Mouse (Mus musculus): ENCODE data around the gene Tnfrsf13c.

Gene Tnfrsf13c

DNA sequence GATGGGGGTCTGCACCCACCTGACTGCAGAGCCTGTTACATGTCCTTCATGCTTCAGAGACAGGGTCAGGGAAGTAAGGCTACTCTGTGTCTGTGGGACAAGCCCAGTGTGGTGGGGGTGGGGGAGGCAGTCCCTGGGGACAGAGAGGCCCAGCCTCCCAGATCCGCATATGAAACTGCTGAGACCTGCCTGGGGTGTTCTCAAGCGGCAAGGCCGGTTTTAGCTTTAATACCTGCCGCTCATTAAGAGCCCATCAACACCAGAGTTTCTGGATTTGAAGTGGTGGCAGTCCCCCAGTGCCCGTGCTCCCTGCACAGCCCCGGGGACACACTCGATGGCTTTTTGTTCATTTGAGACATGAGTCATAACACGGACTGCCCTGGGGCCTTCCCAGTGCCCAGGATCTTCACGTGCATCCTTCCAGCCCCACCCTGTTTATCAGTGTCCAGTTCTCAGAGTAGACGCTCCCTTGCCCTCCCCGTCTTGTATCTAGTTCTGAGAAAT, 5.4 kb upstream of the Tnfrsf13c start:
- peak; percentile 27 for DNase-seq

DNA sequence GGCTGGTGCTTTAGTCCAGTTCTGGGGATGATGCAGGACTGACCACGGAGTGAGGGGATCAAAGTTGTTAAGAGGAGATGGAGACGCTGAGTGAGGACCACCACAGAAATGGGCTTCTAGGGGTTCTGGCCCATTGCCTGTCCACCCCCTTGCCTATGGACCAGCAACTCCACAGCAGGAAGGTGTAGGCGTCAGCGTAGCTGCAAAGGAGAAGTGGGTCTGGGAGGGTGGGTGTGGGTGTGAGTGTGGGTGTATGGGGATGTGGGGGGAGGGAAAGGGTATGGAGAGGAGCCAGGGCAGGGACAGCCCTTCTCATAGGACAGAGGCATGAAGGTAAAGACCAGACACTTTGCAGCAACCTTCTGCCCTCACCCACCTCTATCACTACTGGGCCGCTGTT, 1.6 kb upstream of the Tnfrsf13c start:
- peak; percentile 22 for DNase-seq

DNA sequence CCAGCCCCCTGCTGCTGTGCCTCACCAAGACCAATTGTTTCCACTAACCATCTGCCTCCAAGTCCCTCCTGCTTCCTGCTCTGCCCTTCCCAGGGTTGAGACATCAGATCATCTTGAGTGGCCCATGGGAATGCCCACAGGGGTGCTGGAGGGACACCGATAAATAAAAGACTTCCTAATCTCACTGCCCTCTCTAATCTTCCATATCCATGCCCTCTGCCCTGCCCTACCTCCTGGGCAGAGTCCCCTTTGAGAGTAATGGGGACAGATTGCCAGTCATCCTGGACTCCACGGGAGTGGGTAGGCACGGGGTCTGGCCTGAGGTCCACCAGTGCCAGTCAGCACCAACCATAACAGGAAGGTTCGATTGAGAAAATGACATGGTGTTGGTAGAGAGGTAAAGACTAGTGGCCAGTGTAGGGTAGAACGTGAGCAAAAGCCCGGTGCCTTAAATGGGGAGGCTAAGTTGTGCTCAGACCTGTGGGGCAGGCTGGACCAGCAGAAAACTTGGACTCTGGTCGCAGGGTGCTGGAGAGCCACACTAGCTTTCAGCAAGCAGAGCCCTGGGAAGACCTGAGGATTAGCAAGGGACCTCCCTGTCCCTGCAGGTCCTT, 540 bp upstream of the Tnfrsf13c start:
- no peak for DNase-seq

DNA sequence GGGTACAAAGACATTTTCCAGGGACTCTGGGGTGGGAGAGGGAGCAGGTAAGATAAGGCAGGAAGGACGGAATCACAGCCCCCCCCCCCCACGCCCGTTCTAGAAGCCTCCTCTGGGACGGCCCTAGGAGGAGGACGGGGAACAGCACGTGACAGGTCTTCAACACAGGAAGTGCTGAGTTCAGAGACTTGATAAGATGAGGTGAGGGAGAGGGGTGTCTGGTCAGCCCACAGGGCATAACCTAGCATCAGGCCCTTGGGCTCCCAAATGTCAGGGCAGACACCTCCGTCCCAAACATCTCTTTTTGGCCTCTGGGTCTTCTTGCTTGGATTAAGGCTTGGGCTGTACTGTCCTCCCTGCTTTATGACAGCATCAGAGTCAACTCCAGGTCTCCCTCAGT, 918 bp downstream of the Tnfrsf13c start:
- no peak for DNase-seq

DNA sequence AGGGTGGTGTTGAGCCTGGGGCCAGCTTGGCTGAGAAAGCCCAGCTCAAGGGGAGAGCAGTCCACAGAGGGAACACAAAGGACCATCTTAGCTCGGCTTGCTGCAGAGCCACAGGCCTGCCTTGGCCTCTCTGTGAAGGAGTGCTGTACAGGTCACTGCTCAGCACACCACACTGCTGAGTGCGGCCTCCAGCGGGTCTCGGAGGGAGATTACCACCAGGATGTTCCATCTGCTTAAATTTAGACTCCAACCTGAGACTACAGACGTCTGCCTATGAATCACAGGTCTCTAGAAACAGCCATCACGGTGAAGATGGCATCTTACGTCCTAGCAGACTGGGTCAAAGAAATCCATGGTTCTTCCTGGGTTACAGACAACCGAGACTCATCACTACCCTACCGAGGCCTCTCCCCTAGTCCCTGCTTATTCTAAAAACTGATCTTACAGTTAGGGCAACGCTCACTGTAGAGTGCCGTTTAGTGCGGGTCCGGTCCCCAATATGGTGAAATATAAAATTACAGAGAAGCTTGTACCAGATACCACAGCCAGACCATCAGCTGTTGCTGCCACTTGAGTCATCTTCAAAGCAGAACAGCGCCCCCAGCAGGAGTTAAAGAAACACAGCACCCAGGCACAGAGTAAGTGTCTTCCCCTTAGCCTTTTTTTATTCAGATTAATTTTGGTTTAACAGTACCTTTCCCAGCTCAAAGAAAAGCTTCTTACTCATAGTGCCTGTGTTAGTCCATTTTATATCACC, 2.9 kb downstream of the Tnfrsf13c start:
- DNase-seq: no peak

DNA sequence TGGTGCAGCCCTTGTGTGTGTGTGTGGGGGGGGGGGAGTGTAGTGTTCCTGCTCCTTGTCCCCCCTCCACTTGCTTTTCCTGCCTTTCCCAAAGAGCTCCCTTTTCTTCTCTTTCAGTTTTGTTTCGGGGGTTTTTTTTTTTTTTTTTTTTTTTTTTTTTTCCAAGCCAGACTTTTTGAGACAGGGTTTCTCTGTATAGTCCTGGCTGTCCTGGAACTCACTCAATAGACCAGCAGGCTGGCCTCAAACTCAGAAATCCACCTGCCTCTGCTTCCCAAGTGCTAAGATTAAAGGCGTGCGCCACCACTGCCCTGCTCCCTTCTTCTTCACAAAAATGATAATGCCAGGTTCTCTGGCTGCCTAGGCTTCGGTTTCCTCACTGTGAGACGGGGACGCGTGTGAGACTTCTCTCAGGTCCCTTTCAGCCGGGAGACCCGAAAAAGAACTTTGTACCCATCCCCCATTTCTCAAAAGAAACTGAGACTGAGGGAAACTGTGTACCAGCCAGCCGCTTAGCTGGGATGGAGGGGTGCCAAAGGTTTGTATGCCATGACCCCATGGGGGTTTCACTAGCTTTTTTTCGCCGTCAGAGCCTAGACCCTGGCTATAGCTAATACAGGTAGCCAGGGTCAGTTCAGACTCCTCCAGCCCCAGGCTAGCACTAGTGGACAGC, 4.0 kb downstream of the Tnfrsf13c start:
- DNase-seq: no peak

DNA sequence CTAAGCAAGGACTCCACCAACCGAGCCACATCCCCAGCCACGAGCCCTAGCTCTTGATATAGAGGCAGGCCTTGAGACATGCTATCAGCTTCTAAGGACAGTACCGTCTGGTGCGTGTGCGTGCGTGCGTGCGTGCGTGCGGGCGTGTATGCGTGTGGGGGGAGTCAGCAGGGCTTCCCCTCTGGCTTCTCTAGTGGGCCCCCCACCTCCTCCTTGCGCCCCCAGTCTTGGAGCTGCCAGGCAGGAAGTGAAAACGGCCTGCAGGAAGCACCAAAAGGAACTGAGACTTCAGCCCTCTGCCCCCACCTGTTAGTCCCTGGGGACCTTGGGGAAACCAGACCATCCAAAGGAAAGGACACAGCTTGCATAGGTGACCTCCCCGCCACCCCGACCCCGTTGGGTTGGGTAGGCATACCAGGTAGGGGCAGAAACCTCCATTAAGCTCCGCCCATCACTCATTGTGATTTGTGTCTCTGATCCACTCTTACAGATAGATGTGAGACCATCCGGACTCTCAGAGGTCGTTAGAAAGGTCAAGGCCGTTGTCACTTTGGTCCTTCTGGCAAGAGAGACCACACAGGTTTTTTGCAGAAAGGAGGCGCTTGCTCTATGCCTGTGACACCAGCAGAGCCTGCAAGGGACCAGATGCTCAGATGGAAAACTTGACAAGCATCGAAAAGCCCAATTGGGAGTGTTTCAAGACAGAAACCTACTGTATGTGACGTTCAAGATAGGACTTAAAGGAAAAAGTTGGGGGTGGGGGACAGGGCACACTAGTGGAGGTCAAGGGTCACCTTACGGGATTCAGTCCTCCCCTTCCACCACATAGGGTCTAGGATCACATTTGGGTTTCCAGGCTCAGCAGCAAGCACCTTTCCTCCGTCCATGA, 5.1 kb downstream of the Tnfrsf13c start:
- DNase-seq: no peak

DNA sequence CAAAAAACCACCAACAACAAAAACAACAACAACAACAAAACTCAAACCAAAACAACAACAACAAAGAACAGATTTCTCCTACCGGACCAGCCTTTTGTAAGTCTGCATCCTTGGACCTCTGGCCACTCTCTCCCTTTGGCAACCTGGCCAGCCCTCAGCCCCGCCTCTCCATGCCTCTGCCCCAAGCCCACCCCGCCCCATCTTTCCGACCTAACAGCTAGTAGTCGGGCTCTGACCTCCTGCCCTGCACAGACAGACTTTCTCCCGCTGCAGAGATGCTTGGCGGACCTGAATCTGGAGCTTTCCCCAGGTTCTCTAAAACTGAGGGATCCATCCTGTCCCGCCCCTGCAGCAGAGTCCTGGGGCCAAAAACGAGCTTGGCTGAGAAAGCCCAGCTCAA, 6.2 kb downstream of the Tnfrsf13c start:
- no peak for DNase-seq

DNA sequence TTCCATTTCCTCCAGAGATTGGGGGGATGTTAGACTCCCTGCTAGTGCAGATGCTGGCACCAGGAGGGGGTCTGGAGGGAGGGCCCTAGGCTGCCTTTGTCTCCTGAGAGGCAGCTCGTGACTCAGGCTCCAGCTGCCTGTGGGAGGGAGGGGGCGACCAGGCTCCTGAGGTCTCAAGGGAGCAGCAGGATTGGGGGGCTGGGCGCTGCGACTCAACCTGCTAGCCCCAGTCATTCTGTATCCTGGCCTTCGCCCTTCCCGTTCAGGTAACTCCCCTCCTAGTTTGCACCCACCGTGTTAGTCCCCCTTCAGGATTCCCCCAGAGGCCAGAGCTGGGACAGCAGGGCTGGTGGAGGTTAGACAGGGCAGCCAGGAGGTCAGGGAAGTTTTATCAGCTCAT, 7.1 kb downstream of the Tnfrsf13c start:
- peak; percentile 61 for DNase-seq

DNA sequence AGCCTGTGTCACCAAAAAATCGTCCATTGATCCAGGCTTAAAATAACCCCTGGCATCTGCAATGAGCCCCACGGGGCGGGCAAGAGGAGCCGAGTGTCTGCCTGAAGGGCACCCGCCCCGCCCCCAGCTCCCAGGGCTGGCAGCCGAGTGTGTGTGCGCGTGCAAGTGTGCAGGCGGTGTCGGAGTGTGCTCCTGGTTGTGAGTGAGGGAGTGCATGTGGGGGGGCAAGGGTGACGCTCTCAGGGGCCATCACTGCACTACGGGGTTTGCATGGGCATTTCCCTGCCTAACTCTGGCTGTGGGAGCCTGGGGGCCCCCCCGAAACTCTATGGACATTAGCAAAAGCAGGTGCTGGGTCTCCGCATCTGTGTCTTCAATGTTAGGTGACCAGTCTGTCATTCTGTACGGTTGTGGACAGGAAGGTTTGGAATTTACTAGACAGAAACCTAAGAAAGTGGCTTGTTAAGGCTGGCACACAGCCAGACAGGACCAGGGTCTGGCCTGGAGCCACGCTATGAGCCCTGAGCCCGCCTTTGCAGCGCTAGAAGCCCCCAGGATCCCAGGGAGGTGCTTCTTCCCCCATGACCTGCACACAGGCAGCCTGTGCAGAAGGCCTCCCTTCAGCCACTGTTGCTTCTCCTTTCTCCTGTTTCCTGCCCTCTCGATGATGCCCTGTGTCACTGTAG, 7.9 kb downstream of the Tnfrsf13c start:
- DNase-seq: peak; percentile 73

DNA sequence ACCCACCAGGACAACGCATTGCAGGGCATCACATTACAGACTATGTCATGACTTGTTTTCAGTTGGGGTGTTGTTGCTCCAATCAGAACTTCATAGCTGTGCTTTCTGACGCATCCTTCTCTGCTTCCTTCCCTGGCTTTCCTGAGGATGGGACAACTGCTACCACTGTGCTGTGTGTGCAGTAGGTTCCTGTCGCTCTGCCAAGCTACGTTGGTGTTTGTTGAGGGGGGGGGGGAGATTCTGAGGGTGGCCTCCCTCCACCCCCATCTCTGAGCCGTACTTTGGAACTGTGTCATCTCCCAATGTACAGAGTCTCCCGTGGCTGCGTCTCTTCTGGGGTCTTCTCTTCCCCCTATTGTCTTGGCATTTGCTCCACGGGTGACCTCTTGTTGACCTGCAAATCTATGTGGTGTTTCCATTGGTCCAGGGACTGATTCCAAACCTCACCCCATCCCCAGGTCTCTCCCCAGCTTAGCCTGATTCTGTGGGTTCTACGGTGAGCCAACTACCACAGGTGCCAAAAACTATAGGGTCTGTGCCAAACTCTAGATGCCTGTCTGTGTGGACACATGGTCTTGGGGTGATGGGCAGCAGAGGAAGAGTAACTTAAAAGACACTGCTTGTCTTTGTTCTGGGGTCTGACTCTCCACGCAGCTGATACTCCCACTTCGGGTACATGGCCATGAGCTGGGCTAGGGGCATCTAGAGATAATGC, 8.7 kb downstream of the Tnfrsf13c start:
- peak; percentile 84 for DNase-seq

DNA sequence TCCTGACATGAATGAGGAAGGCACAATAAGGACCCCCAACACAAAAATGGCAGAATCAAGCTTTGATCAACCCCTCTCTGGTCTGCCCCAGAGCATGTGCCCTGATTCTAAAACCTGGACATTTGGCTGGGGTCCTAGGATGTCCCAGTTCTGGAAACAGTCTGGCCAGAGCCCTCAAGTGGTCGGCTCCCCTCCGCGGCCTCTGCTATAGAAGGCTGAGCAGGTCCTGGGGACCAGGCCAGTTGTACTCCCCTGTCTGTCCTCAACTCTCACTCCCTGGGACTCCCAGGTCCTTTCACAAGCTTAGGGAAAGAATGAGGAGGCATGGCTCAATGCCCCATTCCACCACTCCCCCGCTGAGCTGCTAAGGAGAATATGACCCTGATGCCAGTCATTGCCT, 10.9 kb downstream of the Tnfrsf13c start:
- DNase-seq: peak; percentile 71

DNA sequence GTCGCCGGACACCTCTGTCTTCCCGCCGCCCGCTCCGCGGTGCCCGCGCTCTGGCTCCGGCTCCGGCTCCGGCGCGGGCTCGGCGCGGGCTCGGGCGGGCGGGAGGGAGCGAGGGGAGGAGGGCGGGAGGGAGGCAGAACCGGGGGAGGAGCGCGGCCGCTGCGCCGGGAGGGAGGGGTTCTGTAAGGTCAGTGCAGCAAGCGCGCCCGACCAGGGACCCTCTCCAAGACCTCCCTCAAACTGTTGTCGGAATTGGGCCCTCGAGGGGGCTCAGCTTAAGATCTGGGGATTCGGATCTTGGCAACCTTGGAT, 11.5 kb downstream of the Tnfrsf13c start, which contains the start of gene Shisa8:
Gene Shisa8 (minus strand): TSS at position 64 of the 312 bp plus-strand sequence.
- peak; percentile 76 for DNase-seq

DNA sequence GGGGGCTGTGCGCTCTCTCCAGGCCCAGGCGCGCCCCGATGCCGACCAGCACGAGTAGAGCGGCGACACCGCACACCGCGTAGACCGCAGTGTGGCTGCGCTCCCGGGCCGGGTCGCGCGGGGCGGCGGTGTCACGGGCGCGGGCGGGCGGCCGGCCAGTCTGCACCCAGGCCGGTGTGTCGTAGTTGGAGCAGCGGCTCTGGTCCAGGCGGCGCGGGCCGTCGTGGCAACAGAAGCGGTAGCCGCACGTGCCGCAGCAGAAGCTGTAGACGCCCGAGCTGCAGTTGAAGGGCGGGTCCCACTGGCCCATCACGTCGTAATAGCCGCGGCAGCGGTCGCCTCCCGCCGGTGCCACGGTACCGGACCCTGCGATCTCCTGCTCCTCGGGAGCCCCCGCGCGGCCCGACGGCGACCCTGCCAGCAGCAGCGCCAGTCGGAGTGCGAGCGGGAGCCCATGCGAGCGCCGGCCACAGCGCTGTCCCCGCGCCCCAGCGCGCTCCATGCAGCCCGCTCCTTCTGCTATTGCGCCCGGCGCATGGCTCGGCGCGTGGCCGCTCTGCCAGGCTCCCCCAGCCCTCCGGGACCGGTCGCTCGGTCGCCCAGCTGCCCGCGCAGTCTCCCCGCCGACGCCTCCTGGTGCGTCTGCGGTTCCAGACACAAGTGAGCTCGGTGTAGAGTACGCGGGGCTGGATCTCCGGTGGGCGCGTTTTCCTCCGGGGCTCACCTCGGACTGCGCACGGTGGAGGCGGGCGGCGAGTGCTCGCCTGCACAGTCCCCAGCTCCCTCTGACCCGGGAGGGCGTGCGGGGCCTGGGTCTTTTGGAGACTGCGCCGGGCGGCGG, 12.0 kb downstream of the Tnfrsf13c start:
- DNase-seq: peak; percentile 74

DNA sequence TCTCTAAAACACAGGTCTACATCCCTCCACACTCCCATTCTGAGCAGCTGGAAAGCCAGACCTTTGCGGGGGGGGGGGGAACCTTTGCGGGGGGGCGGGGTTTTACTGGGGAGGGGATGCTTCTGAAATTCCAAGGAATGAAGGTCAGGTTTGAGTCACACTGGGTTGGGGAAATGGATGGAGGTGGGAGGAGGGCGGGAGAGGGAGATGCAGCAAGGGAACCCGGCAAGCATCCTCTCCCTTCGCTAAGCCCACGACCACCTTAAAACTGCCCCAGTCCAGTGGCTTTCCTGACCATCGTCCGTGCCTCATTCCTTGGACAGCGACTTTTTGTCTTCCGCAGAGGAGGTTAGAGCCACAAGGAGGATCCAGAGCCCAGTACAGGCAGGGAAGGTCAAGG, 12.9 kb downstream of the Tnfrsf13c start:
- peak; percentile 49 for DNase-seq

DNA sequence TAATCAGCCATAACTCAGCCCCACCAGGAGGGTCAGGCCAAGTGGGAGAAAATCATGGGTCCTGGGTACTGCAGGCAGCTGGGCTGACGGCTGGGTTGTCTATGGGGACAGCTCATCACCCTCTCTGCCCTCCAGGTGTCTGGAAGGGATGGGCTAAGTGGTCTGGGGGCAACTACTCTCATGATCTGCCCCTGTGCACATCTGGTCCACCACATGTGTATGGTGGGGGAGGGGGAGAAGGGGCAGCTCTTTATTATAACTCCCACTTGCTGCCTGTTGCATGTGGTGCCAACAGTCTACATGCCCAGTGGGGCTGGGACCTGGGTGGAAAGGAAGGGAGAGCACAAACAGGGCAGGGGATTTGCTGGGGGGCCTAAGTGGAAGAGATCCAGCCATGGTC, 13.4 kb downstream of the Tnfrsf13c start:
- DNase-seq: peak; percentile 74

DNA sequence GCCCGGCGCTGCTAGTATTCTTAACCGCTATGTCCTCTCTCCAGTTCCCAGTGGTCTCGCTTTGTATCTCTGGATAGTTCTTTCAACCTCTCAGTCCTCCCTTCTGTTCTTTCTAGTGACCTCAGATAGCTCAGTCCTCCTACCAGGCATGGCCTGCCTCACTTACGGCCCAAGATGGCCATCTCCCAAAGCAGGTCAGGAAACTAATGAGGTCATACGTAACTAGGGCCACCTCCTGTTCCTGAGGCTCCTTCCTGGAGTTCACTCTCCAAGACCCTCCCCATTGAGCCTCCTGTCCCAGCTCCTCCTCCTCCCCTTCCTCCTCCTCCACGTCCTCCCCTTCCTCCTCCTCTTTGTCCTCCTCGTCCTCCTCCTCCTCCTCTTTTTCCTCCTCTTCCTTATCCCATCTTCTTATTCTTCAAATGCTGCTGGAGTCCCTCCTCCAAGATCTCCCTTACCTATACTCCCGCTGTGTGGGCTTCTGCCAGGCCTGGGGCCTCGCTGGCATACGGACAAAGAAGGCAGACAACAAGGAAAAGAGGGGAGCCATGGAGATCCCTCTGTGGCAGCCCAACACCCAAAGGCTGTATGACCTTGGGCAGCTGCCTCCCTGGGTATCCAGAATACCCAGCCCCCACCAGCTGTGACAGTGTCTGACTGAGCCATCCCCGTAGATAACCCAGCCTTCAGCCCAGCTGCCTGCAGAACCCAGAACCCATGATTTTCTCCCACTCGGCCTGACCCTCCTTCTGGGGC, 14.7 kb downstream of the Tnfrsf13c start:
- DNase-seq: peak; percentile 77

DNA sequence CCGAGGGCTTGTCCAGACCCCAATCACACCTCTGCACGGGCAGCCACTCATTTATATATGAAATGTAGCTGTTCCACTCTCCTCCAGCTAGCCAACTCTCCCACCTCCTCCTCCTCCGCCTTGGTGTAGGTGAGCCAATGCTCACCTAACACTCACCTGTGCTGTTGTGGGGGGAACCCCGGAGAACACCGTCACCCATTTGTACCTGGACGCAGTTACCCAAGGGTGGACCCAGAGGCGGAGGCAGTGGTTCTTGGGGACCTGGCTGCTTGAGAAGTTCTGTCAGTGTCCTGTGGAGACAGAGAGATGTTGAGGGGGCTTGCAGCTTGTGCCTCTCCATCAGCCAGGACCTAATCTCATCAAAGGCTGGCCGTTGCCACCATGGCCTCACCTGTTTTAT, 15.9 kb downstream of the Tnfrsf13c start:
- DNase-seq: no peak

DNA sequence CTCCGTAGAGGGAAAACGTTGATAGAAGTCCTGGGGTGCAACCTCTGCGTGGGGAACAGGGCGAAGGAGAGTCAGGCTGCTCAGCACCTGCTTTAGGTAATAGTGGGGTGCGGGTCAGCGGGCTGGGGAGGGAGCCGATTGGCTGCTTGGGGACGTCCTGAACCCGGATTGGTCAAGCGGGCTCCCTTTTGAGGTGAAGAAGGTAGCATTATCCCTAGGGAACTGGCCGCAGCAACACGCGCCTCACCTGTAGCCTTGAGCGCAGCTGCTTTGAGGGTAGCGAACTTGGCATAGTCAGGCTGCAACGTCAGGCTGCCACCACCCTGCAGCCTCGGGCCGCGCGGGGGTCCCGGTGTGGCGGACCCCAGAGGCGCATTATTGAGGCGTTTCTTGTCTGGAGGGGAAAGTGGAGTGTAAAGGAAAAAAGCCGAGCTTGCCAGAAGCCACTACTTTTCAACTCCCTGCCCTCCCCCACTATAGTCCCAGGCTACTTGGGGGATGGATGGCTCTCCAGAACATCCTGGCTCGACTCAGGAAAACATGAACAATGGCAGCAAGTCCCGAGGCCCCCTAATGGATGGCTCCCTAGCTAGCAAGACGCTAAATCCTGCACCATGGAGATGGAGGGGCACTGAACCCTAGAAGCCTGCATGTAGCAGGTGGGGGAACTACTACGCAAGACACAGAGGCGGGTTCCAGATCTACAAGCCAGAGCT, 16.5 kb downstream of the Tnfrsf13c start:
- DNase-seq: peak; percentile 67

All from cerebellum, adult 11-12 months (tissue).